Mouse (Mus musculus): ENCODE measurements at regions not wholly inside any gene's neighbourhood (a gene's known extent, or its start where the extent isn't known, plus 50 kb on each side); places are given as distances from the start of the nearest gene placed in this dataset.

- Histone ChIP-seq H3K27me3 (no peaks in the 10 kb centered on the region), H3K9me3 (replicated peaks) (no peaks in the 10 kb centered on the region), H3K4me2 (no peak overlapping the region), H3K4me1 (replicated peaks) (peaks cover 5% of the 10 kb centered on the region), H3K9ac (no peak overlapping the region), H3K27ac (peak overlapping the region; percentile 27; the same call in 1 of the 2 replicates), H3K36me3 (no peaks in the 10 kb centered on the region), H3K4me3 (no peak overlapping the region)
- peak; percentile 74 for ATAC-seq (replicated peaks; ENCODE audit: insufficient number of reproducible peaks, insufficient read depth, low FRiP score, low read depth)
- WGBS = 13% methylated on average over 2 of the region's 2 CpGs
Observed at GRCm38 (mm10) chr8:103409121-103409551, 623.7 kb upstream of the Cdh11 start.

- H3K4me3 ChIP-seq = no peak overlapping the region
- WGBS = 65% methylated on average over 7 of the region's 7 CpGs
- ATAC-seq (replicated peaks; ENCODE audit: insufficient number of reproducible peaks, insufficient read depth, low FRiP score, low read depth) = no peak
- H3K27me3 ChIP-seq = no peaks in the 10 kb centered on the region
- H3K9me3 ChIP-seq (replicated peaks) = no peaks in the 10 kb centered on the region
- no peaks in the 10 kb centered on the region for H3K36me3 ChIP-seq
- H3K4me1 ChIP-seq (replicated peaks) = no peaks in the 10 kb centered on the region; the same call in 1 of the 2 replicates
- H3K4me2 ChIP-seq = no peak overlapping the region
- no peak overlapping the region for H3K9ac ChIP-seq
- H3K27ac ChIP-seq = no peak overlapping the region
Observed at GRCm38 (mm10) chr8:103412731-103413130, 627.3 kb upstream of the Cdh11 start.

DNA sequence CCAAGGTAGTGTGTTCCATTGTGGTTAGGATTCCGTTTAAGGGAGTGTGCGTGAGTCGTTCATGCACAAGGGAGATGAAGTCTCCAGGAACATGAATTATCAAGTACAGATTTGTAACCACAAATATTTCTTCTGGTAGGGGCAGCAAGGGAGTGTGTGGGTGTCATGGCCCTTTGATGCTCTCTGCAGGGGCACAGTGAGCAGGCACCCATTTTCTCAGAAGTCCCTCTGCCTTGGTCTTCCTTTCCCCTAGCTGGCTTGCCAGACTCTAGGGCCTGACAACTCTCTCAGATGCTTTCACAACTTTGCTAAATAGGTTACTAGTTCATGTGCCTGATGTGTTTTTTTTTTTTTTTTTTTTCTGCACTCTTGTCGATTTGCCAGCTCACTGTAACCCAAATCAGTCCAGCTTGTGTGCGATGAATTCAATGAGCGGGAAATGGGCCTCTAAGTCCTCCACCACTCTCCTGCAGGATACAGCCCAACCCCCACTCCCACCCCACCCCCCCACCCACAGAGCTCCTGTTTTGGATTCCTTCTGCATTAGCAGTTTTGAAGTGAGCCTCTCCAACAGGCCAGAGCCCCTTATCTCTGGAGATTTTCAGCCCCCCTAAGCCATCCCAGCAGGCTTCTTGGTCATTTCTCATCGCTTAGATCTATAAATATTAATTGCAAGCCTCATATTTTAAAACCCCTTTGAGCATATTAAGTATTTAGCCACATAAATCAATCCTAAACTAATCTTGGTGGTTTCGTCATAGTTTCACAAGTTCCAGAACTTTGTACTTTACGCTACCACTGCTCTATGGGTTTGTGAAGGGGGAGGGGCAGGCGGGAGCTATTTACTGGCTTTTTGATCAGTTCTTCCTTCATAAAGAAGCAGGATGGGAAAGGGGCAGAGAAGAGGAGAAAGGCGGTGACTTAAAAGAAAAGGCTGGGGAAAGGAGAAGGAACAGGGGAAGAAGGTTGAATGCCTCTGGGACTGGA, 628.4 kb upstream of the Cdh11 start:
- H3K9me3 ChIP-seq (replicated peaks) = no peaks in the 10 kb centered on the region
- no peaks in the 10 kb centered on the region; the same call in 1 of the 2 replicates for H3K4me1 ChIP-seq (replicated peaks)
- H3K27ac ChIP-seq = no peak overlapping the region
- H3K36me3 ChIP-seq = no peaks in the 10 kb centered on the region
- H3K4me2 ChIP-seq = no peak overlapping the region
- no peak for ATAC-seq (replicated peaks; ENCODE audit: insufficient number of reproducible peaks, insufficient read depth, low FRiP score, low read depth)
- H3K4me3 ChIP-seq = no peak overlapping the region
- H3K27me3 ChIP-seq = no peaks in the 10 kb centered on the region
- no peak overlapping the region for H3K9ac ChIP-seq
- WGBS = 48% methylated on average over 11 of the region's 11 CpGs

- Histone ChIP-seq H3K9me3 (replicated peaks) (no peaks in the 10 kb centered on the region), H3K9ac (no peak overlapping the region), H3K4me2 (no peak overlapping the region), H3K4me1 (replicated peaks) (0 out of 2 replicates have a peak, but pooled peaks cover 4% of the 10 kb centered on the region), H3K4me3 (no peak overlapping the region), H3K27ac (no peak overlapping the region), H3K36me3 (no peaks in the 10 kb centered on the region), H3K27me3 (no peaks in the 10 kb centered on the region)
- no peak for ATAC-seq (replicated peaks; ENCODE audit: insufficient number of reproducible peaks, insufficient read depth, low FRiP score, low read depth)
- WGBS = 74% methylated on average over 2 of the region's 2 CpGs
Observed at GRCm38 (mm10) chr8:103422313-103422973, 637.0 kb upstream of the Cdh11 start.

GRCm38 (mm10) chr8:103425967-103426366, 640.5 kb upstream of the Cdh11 start:
- H3K36me3 ChIP-seq = no peaks in the 10 kb centered on the region
- WGBS = 68% methylated on average over 1 of the region's 1 CpGs
- no peak overlapping the region for H3K27ac ChIP-seq
- H3K9me3 ChIP-seq (replicated peaks) = no peaks in the 10 kb centered on the region
- H3K4me3 ChIP-seq = no peak overlapping the region
- no peak overlapping the region for H3K9ac ChIP-seq
- no peak overlapping the region for H3K4me2 ChIP-seq
- 0 out of 2 replicates have a peak, but pooled peaks cover 1% of the 10 kb centered on the region for H3K4me1 ChIP-seq (replicated peaks)
- no peaks in the 10 kb centered on the region for H3K27me3 ChIP-seq
- no peak for ATAC-seq (replicated peaks; ENCODE audit: insufficient number of reproducible peaks, insufficient read depth, low FRiP score, low read depth)

- Histone ChIP-seq H3K4me2 (no peak overlapping the region), H3K9me3 (replicated peaks) (no peaks in the 10 kb centered on the region), H3K36me3 (no peaks in the 10 kb centered on the region), H3K4me1 (replicated peaks) (no peaks in the 10 kb centered on the region), H3K27ac (no peak overlapping the region), H3K9ac (no peak overlapping the region), H3K4me3 (no peak overlapping the region), H3K27me3 (no peaks in the 10 kb centered on the region)
- ATAC-seq (replicated peaks; ENCODE audit: insufficient number of reproducible peaks, insufficient read depth, low FRiP score, low read depth) = no peak
- WGBS = 79% methylated on average over 3 of the region's 3 CpGs
Observed at GRCm38 (mm10) chr8:103430874-103431492, 645.5 kb upstream of the Cdh11 start.

- Histone ChIP-seq H3K9ac (no peak overlapping the region), H3K4me2 (no peak overlapping the region), H3K4me3 (no peak overlapping the region), H3K36me3 (no peaks in the 10 kb centered on the region), H3K27me3 (no peaks in the 10 kb centered on the region), H3K4me1 (replicated peaks) (no peaks in the 10 kb centered on the region), H3K27ac (no peak overlapping the region), H3K9me3 (replicated peaks) (no peaks in the 10 kb centered on the region)
- no peak for ATAC-seq (replicated peaks; ENCODE audit: insufficient number of reproducible peaks, insufficient read depth, low FRiP score, low read depth)
- 86% methylated on average over 6 of the region's 6 CpGs for WGBS
Observed at GRCm38 (mm10) chr8:103433532-103434105, 648.2 kb upstream of the Cdh11 start.

DNA sequence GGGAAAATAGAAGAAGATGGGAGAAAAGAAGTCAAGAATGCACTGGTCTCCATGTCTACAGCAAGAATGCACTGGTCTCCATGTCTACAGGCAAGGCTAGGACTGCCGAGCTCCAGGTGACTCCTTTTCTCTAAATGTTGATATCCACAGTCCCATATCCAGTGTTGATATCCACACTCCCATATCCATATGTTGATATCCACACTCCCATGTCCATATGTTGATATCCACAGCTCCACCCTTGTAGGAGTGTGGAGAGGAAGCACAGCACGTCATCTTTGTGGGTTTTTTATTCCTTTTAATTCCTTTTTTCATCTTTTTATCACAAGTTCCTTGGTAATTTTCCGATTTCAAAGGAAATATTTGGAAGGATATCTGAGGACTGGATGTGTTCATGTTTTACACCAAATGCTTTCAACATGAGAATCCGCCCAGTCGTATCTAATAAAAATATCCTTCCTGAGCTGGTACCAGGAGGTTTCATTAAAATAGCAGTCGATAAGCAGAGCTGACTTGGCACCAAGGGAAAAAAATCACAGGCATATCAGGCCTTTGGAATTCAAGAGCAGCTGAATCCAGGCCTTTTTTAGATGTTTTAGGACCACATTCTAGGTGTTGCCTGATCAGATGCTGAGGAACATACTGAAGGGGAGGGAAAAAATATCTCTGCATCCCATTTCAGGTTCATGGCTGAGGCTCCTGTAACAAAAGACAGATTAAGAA, 653.7 kb upstream of the Cdh11 start:
- Histone ChIP-seq H3K27me3 (no peaks in the 10 kb centered on the region), H3K36me3 (no peaks in the 10 kb centered on the region), H3K4me2 (no peak overlapping the region), H3K9ac (no peak overlapping the region), H3K4me1 (replicated peaks) (0 out of 2 replicates have a peak, but pooled peaks cover 6% of the 10 kb centered on the region), H3K4me3 (no peak overlapping the region), H3K27ac (no peak overlapping the region), H3K9me3 (replicated peaks) (no peaks in the 10 kb centered on the region)
- no peak; the same call in 1 of the 2 replicates for ATAC-seq (replicated peaks; ENCODE audit: insufficient number of reproducible peaks, insufficient read depth, low FRiP score, low read depth)
- 54% methylated on average over 6 of the region's 6 CpGs for WGBS

DNA sequence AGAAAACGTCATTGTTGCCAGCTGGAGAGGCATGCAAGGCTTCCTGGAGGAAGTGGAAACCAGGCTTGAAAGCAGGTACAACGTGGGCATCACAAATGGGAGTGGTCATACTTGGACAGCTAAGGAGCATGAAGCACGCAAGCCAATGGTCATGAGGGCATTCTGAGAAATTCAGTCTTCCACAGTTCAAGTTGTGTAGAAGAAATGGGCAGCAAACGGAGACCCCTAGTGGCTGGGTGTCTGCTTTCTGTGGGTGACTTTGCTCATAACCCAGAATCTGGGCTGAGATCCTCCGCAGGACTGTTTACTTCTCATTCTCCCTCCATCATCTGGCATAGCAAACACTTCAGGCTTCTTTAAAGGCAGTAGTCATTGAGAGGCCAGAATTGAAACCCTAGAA, 655.7 kb upstream of the Cdh11 start:
- Histone ChIP-seq H3K4me2 (no peak overlapping the region), H3K4me1 (replicated peaks) (peaks cover 8% of the 10 kb centered on the region; the same call in 1 of the 2 replicates), H3K9me3 (replicated peaks) (no peaks in the 10 kb centered on the region), H3K4me3 (no peak overlapping the region), H3K9ac (no peak overlapping the region), H3K36me3 (no peaks in the 10 kb centered on the region), H3K27me3 (no peaks in the 10 kb centered on the region), H3K27ac (no peak overlapping the region)
- WGBS = 60% methylated on average over 5 of the region's 5 CpGs
- ATAC-seq (replicated peaks; ENCODE audit: insufficient number of reproducible peaks, insufficient read depth, low FRiP score, low read depth) = no peak

- Histone ChIP-seq H3K27me3 (no peaks in the 10 kb centered on the region), H3K9ac (no peak overlapping the region), H3K4me2 (no peak overlapping the region), H3K4me1 (replicated peaks) (peaks cover 8% of the 10 kb centered on the region; the same call in 1 of the 2 replicates), H3K36me3 (no peaks in the 10 kb centered on the region), H3K9me3 (replicated peaks) (no peaks in the 10 kb centered on the region), H3K27ac (no peak overlapping the region), H3K4me3 (no peak overlapping the region)
- WGBS = 31% methylated on average over 6 of the region's 6 CpGs
- no peak for ATAC-seq (replicated peaks; ENCODE audit: insufficient number of reproducible peaks, insufficient read depth, low FRiP score, low read depth)
Observed at GRCm38 (mm10) chr8:103442420-103443125, 657.1 kb upstream of the Cdh11 start.

Measured in heart, embryonic 15.5 days (tissue).